Mouse (Mus musculus): ENCODE measurements at regions not wholly inside any gene's neighbourhood (a gene's known extent, or its start where the extent isn't known, plus 50 kb on each side); places are given as distances from the start of the nearest gene placed in this dataset.

DNA sequence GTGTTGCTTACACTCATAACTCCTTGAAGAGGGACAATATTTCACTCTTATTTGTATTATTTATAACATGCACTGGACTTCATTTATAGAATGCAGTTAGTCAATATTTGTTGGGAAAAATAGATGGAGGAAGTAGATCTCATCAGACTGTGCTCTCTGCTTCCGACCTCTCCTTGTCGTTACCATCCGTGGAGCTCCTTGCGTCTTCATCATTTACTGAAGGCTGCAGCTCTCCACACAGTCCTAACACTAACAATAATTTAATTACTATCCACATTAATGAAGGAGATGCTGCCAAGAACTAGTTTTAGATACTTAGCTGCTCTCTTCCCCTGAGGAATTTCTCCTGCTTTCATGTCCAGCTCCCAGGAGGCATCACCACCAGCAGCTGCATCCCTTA lies 80.4 kb upstream of the Spon1 start:
- H3K4me1 ChIP-seq (replicated peaks; ENCODE audit: control insufficient read depth in 2 of 2, insufficient read depth in 2 of 2, low read length in 1 of 2) = peaks cover 0 to 4% of the 10 kb centered on the region in 2 experiments; a peak in 2 of 4 replicates
- ATAC-seq (ENCODE audit: insufficient read depth) (no peak), DNase-seq (ENCODE audit: low read depth in 3 of 3, low spot score in 3 of 3) (no peak)
- no peak overlapping the region for H3K27ac ChIP-seq
- H3K4me3 ChIP-seq (ENCODE audit: insufficient read depth in 1 of 2, low read depth in 2 of 2, low read length in 2 of 2) = no peak overlapping the region
- no peaks in the 10 kb centered on the region for H3K36me3 ChIP-seq (replicated peaks; ENCODE audit: control insufficient read depth, insufficient read depth, low read depth)
- no peaks in the 10 kb centered on the region for H3K9me3 ChIP-seq (ENCODE audit: control insufficient read depth, low read length)
- WGBS (ENCODE audit: insufficient replicate concordance) = 78% methylated on average over 4 of the region's 4 CpGs
- no peak overlapping the region for H3K9ac ChIP-seq (replicated peaks)
- H3K27me3 ChIP-seq (ENCODE audit: control insufficient read depth, insufficient read depth, low read length) = no peaks in the 10 kb centered on the region
- TF ChIP-seq EP300 (IDR thresholded peaks at IDR 0.05; ENCODE audit: low read depth) = no peak
- no peak for TF ChIP-seq CTCF (IDR thresholded peaks at IDR 0.05; ENCODE audit: low read depth)
- H3K4me2 ChIP-seq (ENCODE audit: low read depth) = no peak overlapping the region

- Histone ChIP-seq H3K4me3 (ENCODE audit: insufficient read depth in 1 of 2, low read depth in 2 of 2, low read length in 2 of 2) (no peak overlapping the region), H3K36me3 (replicated peaks; ENCODE audit: control insufficient read depth, insufficient read depth, low read depth) (no peaks in the 10 kb centered on the region), H3K9me3 (ENCODE audit: control insufficient read depth, low read length) (no peaks in the 10 kb centered on the region), H3K27me3 (ENCODE audit: control insufficient read depth, insufficient read depth, low read length) (no peaks in the 10 kb centered on the region), H3K9ac (replicated peaks) (no peak overlapping the region), H3K4me2 (ENCODE audit: low read depth) (no peak overlapping the region), H3K4me1 (replicated peaks; ENCODE audit: control insufficient read depth in 2 of 2, insufficient read depth in 2 of 2, low read length in 1 of 2) (peaks cover 0 to 4% of the 10 kb centered on the region in 2 experiments; a peak in 2 of 4 replicates), H3K27ac (no peak overlapping the region)
- 50% methylated on average over 3 of the region's 3 CpGs for WGBS (ENCODE audit: insufficient replicate concordance)
- no peak for ATAC-seq (ENCODE audit: insufficient read depth)
- no peak for DNase-seq (ENCODE audit: low read depth in 3 of 3, low spot score in 3 of 3)
- TF ChIP-seq EP300 (IDR thresholded peaks at IDR 0.05; ENCODE audit: low read depth) (no peak), CTCF (IDR thresholded peaks at IDR 0.05; ENCODE audit: low read depth) (no peak)
Measured at GRCm38 (mm10) chr7:113686527-113686926, 79.3 kb upstream of the Spon1 start.

DNA sequence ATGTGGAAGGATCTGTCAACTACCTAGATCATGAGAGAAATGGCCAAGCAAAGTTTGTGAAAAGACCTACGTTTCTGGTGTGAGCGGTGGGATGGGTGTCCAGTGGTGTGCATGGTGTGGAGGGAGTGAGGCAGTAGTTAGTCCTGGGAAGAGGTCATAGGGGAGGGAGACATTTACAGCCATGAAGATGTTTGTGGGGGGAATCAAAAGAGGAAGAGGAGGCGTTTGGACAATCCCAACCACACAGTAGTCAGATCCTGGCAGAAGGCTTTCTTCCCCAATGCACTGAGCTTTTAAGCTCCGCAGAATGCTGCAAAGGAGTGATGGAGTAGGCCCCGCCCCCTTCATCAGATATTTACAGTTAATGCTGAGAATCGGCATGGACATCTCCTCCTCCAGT lies 78.2 kb upstream of the Spon1 start:
- no peak for ATAC-seq (ENCODE audit: insufficient read depth)
- Histone ChIP-seq H3K27ac (no peak overlapping the region), H3K9ac (replicated peaks) (no peak overlapping the region), H3K4me1 (replicated peaks; ENCODE audit: control insufficient read depth in 2 of 2, insufficient read depth in 2 of 2, low read length in 1 of 2) (peaks cover 0 to 4% of the 10 kb centered on the region in 2 experiments; a peak in 2 of 4 replicates), H3K4me3 (ENCODE audit: insufficient read depth in 1 of 2, low read depth in 2 of 2, low read length in 2 of 2) (no peak overlapping the region), H3K9me3 (ENCODE audit: control insufficient read depth, low read length) (no peaks in the 10 kb centered on the region), H3K4me2 (ENCODE audit: low read depth) (no peak overlapping the region), H3K27me3 (ENCODE audit: control insufficient read depth, insufficient read depth, low read length) (no peaks in the 10 kb centered on the region), H3K36me3 (replicated peaks; ENCODE audit: control insufficient read depth, insufficient read depth, low read depth) (no peaks in the 10 kb centered on the region)
- DNase-seq (ENCODE audit: low read depth in 3 of 3, low spot score in 3 of 3) = no peak
- 58% methylated on average over 6 of the region's 6 CpGs for whole genome bisulfite sequencing (ENCODE audit: insufficient replicate concordance)
- TF ChIP-seq EP300 (IDR thresholded peaks at IDR 0.05; ENCODE audit: low read depth) (no peak), CTCF (IDR thresholded peaks at IDR 0.05; ENCODE audit: low read depth) (no peak)

GRCm38 (mm10) chr7:113688231-113688669 lies 77.5 kb upstream of the Spon1 start:
- Histone ChIP-seq H3K9ac (replicated peaks) (no peak overlapping the region), H3K27me3 (ENCODE audit: control insufficient read depth, insufficient read depth, low read length) (no peaks in the 10 kb centered on the region), H3K27ac (no peak overlapping the region), H3K36me3 (replicated peaks; ENCODE audit: control insufficient read depth, insufficient read depth, low read depth) (no peaks in the 10 kb centered on the region), H3K4me3 (ENCODE audit: insufficient read depth in 1 of 2, low read depth in 2 of 2, low read length in 2 of 2) (no peak overlapping the region), H3K4me2 (ENCODE audit: low read depth) (no peak overlapping the region), H3K4me1 (replicated peaks; ENCODE audit: control insufficient read depth in 2 of 2, insufficient read depth in 2 of 2, low read length in 1 of 2) (peaks cover 0 to 4% of the 10 kb centered on the region in 2 experiments; a peak in 2 of 4 replicates), H3K9me3 (ENCODE audit: control insufficient read depth, low read length) (no peaks in the 10 kb centered on the region)
- no peak for TF ChIP-seq CTCF (IDR thresholded peaks at IDR 0.05; ENCODE audit: low read depth)
- no peak for TF ChIP-seq EP300 (IDR thresholded peaks at IDR 0.05; ENCODE audit: low read depth)
- DNase-seq (ENCODE audit: low read depth in 3 of 3, low spot score in 3 of 3) (no peak), ATAC-seq (ENCODE audit: insufficient read depth) (no peak)
- WGBS (ENCODE audit: insufficient replicate concordance) = 48% methylated on average over 8 of the region's 8 CpGs

- Histone ChIP-seq H3K4me1 (replicated peaks; ENCODE audit: control insufficient read depth in 2 of 2, insufficient read depth in 2 of 2, low read length in 1 of 2) (peaks cover 0 to 4% of the 10 kb centered on the region in 2 experiments; a peak in 2 of 4 replicates), H3K36me3 (replicated peaks; ENCODE audit: control insufficient read depth, insufficient read depth, low read depth) (no peaks in the 10 kb centered on the region), H3K9ac (replicated peaks) (no peak overlapping the region), H3K4me2 (ENCODE audit: low read depth) (no peak overlapping the region), H3K27me3 (ENCODE audit: control insufficient read depth, insufficient read depth, low read length) (no peaks in the 10 kb centered on the region), H3K9me3 (ENCODE audit: control insufficient read depth, low read length) (no peaks in the 10 kb centered on the region), H3K4me3 (ENCODE audit: insufficient read depth in 1 of 2, low read depth in 2 of 2, low read length in 2 of 2) (no peak overlapping the region), H3K27ac (no peak overlapping the region)
- ATAC-seq (ENCODE audit: insufficient read depth) = no peak
- DNase-seq (ENCODE audit: low read depth in 3 of 3, low spot score in 3 of 3) = no peak
- TF ChIP-seq EP300 (IDR thresholded peaks at IDR 0.05; ENCODE audit: low read depth) (no peak), CTCF (IDR thresholded peaks at IDR 0.05; ENCODE audit: low read depth) (no peak)
- 54% methylated on average over 1 of the region's 1 CpGs for WGBS (ENCODE audit: insufficient replicate concordance)
Measured at GRCm38 (mm10) chr7:113688717-113689116, 77.1 kb upstream of the Spon1 start.
